Mouse (Mus musculus): ENCODE results near the gene Enpp7. TPM values are rescaled to one million over a fixed set of nuclear protein-coding genes. Genes with fewer than 3 reads are reported as not detected.

The Enpp7 gene
- total RNA-seq, 2 experiments from 2014 or later = not detected

DNA sequence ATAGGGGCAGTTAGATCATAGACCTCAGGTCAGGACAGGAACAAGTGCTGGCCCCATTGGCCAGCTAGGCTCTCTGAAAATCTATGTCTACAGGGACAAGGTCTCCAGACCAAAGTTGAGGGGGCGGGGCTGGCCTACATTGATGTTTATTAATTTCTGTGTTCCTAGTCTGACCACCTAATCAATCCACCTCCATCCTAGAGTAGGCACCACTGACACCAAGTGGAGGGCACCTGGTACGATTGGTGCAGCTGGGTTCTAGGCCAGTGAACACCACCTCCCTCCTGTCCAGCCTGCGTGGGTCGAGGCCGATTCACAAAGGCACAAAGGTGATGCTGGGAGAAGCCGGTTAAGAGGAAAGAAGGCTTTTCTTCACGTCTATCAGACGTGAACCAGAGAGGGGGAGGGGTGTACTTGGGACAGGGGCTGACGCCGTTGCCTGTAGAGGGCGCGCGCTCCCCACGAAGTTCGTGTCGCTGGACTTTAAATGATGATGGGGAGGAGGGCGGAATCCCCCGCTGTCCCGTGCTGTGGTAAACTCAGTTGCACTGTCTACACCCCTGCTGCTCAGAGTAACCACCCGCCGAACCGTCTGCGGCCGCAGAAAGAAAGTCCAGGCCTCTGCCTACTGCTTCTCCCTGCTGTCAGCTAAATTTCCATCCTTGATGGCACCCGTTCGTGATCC lies 46.0 kb downstream of the Enpp7 start:
- intact Hi-C loops (cut with DNase I) = loop anchor here (1.0 kb wide), 1 partner anchor 156 kb away; no protein-coding TSS in a partner anchor
- DNase-seq (ENCODE audit: low spot score) = peak; percentile 65

DNA sequence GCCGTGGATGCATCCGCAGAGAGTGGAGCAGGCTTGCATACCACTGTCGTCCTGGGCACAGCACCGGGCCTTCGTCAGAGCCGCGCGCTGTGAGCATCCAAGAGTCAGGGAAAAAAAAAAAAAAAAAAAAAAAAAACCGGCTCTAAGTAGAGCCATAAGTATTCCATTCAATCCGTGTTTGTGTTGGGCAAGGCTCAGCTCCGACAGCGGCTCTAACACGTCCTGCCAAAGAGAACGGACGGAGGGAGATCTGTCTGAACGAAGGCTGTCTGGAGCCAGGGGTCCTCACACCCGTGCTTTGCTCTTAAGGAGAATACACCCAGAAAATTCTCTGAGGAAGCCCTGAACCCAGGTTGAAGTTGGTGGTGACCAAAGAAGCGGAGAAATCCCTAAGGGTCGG lies 46.6 kb downstream of the Enpp7 start:
- DNase-seq (ENCODE audit: low spot score) = no peak
- intact Hi-C loops (cut with DNase I) = loop anchor here (1.0 kb wide), 1 partner anchor 156 kb away; no protein-coding TSS in a partner anchor

DNA sequence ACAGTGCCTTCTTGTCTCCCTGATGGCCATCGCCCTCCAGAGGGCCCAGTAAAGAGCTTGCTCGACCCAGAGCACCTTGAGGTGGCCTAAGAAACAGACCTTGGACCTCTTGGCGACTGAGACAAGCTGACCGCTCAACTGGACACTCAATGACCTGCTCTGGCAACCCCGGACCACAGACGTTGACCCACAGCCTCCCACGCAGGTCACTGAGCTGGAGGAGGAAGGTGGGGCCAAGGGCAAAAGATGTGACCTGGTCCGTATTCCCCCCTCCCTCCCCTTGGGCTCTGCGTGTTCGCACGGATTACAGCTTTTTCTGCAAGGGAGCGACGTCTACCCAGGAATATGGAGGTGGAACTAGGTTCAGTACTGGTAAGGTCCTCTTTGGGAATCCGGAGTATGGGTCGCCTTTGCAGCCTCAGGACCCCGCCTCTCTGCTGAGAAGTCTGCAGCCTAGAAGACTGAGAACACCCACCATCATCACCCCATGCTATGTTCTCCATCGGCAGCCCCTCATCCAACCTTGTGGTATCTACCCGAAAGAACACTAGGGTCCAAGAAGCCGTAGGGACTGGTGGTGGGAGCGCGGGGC lies 47.2 kb downstream of the Enpp7 start:
- intact Hi-C loops (cut with DNase I) = no loop called here
- DNase-seq (ENCODE audit: low spot score) = no peak

DNA sequence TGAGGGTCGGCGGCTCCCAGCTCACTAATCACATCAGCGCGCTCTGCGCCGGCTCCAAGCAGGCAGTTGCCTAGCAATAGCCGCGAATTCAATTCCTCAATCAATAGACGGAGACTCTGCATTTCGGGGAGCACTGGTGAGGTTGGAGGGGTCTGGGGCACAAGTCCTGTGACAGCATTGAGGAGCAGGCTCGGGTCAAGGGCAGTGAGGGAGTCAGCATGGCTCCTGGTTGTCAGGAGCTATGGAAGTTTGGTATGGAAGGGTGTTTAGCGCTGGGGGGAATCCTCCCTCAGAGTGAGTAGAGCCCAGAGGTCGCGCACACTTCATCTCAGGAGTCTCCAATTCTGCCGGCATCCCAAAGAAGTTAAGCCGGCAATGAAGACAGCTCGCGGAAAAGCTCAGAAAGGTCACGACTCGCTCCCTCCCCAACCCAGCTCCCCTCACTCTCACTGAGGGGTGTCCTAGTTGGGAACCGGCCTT lies 47.7 kb downstream of the Enpp7 start:
- no peak for DNase-seq (ENCODE audit: low spot score)
- intact Hi-C loops (cut with DNase I) = no loop called here

DNA sequence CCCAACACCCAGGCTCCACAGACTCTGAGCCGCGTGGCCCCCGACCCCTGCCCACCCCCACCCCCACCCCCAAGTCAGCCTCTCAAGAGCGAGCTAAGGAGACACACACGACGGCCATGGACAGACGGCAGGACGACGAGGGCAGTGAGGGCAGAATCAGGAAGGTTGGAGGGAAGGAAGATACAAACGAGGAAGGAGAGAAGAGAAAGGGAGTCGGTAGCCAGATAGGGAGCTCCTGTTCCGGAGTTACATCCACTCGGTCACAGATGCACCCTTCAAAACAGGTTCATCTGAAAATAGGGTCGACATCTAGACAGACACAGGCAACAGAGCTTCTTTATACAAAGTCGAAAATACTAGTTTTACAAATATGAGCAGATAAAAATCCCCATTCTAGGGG lies 48.5 kb downstream of the Enpp7 start:
- intact Hi-C loops (cut with DNase I) = no loop called here
- DNase-seq (ENCODE audit: low spot score) = no peak

DNA sequence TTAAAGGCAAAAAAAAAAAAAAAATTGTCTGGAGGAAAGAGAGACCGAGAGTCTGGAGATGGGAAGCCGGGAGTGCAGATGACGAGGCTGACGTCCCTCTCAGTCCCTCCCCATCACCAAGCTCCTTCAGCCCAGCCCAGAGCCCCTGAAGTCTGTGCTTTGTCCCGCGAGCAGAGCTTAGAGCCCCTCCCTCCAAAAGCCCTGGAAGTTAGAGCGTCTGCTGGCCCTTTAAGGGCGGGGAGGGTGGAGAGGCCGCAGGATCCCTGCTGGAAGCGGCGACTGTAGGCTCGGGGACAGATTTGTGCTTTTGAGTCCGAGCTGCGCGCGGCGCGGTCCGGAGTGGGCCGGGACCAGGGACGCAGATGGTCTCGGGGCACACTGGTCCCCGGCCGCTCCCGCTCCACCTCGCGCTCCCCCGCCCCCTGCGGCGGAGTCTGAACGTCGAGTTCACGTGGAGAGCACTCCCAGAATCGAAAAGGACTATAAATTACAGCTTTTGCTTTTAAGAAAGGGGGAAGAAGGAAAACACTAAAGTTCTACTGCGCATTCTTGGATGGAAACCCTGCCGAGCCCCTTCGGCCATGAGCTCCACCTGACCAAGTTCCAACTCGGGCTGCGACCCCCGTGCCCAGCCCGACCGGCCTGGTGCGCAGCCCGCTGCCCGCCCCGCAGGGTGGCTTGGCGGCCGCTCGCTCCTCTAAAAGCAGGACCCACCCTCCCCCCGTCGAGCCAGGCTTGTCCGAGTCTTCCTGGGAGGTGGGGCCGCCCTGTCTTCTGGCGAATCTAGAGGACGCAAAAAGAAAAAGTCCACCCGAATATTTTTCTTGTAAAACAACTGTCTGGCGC lies 49.2 kb downstream of the Enpp7 start:
- intact Hi-C loops (cut with DNase I) = no loop called here
- no peak for DNase-seq (ENCODE audit: low spot score)

DNA sequence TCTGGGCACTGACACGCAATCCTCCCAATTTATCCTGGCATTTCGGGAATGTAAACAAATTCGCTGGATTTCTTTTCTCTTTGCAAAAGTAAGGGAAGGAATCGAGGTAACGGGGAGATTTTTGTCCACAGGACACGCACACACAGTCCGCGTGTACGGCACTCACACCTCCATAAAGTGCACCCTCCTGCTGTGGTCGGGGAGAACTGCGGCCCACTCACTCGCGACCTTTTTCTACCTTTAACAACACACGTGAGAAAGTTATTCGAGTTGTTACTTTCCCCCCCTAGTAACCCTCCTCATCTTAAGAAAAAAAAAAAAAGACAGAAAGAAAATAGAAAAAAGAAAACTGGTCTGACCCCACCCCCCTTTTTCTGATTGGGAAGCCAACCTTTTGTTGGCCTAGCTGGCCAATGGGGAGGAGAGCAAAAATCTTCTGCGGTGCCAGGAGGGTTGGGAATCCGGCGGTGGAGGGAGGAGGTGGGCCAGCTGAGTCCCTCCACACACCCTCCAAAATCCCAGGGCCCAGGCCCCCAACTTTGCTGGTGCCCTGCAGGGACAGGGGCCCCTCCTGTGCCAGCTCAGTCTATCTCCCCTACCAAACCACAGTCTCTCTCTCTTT lies 49.9 kb downstream of the Enpp7 start:
- no peak for DNase-seq (ENCODE audit: low spot score)
- intact Hi-C loops (cut with DNase I) = no loop called here

DNA sequence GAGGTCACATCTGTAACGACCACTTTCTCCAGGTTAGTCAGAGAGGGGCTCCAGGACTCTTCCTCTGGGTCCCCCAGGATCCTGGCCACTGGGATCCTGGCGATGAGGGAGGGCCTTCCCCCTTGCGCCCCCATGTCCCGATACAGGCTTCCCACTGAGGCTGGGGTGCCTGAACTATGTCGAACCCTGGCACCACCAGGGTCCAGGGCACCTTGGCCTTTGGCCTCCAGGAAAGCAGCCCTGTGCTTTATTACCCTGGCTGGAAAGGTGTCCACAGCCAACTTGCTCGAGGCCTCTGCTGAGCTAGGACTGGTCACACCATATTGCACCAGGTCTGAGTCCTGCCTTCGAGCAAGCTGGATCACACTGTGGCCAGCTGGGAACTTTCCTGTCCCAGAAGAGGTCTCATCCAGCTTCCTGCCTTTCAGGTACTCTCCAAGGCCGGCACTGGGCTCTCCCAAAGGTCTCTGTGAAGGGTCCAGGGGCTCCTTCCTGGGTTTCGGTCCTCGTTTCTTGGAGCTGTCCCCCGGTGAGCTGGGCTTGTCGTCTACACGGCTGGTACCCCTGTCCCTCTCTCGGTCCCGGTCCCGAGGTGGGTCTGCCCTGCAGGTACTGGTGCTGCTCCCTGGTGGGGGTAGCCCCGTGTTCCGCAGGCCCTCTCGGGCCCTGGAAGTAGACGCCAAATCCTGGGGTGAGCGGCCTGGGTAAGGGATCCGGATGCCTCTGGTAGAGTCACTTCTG lies 50.9 kb downstream of the Enpp7 start:
- DNase-seq (ENCODE audit: low spot score) = no peak
- intact Hi-C loops (cut with DNase I) = no loop called here

DNA sequence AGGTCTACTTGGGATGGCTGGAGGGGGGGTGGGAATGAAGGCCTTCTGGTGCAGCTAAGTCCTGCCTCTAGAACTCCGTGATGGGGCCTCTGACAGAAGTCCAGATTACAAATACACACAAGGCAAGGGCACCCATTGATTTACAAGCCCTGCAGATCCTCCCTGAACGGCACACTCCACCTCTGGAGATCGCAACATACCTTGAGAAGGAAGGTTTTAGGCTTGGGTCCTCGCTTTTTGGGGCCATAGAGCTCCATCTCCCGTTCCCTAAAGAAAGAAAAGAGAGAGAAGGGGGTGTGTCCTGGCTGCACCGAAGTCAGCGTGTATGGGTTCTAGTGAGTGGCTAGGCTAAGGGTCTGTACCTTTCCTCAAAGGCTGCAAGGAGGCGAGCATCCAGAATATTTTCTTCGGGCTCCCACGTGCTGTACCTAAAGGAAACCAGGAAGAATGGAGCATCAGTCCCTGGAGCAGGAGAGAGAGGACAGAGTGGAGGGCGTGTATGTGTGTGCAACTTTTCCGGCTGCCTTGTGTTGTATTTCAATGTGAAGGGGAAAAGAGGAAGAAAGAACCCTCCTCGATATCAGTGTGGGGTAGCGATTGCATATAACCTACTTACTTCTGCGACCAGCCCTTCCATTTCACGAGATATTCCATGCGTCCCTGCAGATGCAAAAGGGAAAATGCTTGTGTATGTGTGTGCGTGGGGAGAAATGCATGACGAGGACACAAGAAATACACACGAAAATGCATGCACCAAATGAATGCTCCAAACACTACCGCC lies 51.9 kb downstream of the Enpp7 start:
- intact Hi-C loops (cut with DNase I) = no loop called here
- DNase-seq (ENCODE audit: low spot score) = no peak

DNA sequence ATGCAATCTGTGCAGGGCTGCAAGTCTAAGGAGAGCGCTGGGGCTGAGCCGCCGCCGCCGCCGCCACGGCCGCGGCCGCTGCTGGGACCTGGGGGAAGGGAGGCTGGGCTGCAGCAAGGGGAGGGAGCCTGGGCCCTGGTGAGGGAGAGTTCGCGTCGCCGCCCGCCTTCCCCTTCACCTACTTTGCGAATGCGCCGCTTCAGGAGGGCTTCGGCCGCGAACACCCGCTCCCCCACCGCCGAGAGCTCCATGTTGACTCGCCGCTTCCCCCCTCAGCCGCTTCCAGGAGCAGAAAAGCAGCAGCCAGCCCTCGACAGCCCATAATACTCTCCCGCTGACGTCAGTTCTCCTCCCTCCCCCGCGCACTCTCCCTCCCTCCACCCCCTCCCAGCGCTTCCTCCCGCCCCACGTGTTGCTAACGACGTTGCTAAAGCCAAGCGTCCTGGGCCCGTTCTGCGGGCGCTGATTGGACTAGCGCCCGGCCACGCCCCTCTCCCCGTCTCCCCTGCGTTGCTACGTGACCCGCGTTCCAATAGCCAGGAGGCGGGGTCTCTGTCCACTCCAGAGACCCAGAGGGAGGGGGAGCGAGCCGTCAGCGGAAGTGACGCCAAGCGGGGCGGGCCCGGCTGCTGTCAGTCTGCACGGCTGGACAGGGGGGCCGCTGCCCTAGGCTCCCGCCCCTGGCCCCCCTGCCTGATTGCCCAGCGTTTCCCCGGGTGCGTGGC lies 52.8 kb downstream of the Enpp7 start, which contains the start of gene Cbx8:
Gene Cbx8 (minus strand): TSS at position 370 of the 725 bp plus-strand sequence.
- intact Hi-C loops (cut with DNase I) = no loop called here
- DNase-seq (ENCODE audit: low spot score) = peak; percentile 99

DNA sequence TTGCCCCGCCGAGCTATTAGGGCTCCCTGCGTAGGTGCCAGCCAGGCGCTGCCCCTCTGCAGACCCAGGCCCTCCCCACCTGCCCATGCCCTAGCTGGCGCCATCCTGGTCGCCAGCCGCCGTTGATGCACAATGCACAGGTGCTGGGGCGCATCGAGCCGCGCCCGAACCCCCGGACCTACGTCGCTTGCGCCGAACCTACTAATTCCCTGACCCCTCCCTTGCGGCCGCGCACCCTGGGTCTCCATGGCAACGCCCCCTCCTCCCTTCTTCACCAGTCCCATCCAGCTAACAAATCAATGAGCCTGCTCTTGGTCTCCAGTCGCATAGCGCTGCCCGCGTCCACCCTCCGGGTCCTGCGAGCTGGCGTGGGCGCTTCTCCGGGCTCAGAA lies 53.3 kb downstream of the Enpp7 start:
- DNase-seq (ENCODE audit: low spot score) = no peak
- intact Hi-C loops (cut with DNase I) = no loop called here

DNA sequence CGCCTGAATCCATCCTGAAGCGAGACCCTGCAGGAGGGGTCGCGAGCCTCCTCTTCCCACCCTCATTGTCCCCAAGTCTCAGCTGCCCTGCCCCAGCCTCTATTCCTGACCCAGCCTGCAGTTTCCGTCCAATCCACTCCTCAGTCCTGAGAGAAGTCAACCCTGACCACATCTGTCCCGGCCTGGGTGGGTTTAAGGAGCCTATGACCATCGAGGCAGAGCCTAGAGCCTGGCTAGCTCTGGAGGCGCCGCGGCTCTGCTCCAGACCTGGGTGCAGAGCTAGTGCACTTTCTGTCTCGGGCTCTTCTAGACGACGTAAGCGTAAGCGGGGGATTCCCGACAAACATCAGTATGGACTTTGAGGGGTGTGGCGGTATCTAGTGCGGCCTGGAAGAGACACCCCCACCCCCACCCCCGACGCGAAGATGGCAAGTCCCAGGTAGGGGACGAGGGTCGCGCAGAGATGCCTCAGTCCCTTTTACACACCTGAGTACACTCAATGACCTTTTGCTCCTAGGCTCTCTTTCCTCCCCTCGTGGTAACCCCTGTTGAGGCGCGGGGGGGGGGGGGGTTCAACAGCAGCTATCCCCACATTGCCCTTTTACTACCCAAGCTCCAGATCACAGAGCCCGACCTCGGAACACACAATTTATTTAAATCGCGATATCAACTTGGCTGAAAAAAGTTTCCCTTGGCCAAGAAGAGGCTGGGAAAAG lies 53.9 kb downstream of the Enpp7 start:
- intact Hi-C loops (cut with DNase I) = loop anchor here (2.0 kb wide), 1 partner anchor 15 kb away; no protein-coding TSS in a partner anchor
- DNase-seq (ENCODE audit: low spot score) = no peak

Other genes starting within 250 kb of the Enpp7 start
- under 1 TPM; 0.08 TPM for gene Rbfox3, start 76.6 kb upstream of the Enpp7 start, total RNA-seq (2021)
- 1 to 10 TPM; 3.8 to 3.9 TPM for gene Cbx2, start 34.8 kb downstream of the Enpp7 start, total RNA-seq (2021)
- 1 to 10 TPM; 4.4 to 7.6 TPM for gene Cbx8, start 52.8 kb downstream of the Enpp7 start, total RNA-seq (2021)
- gene Cbx4, start 98.0 kb downstream of the Enpp7 start, total RNA-seq (2021) = 10 to 100 TPM; 14.0 to 14.8 TPM
- gene Tbc1d16, start 240.3 kb downstream of the Enpp7 start, total RNA-seq (2021) = 10 to 100 TPM; 65.1 to 66.4 TPM
- not detected for gene Ccdc40, start 240.4 kb downstream of the Enpp7 start, total RNA-seq (2021)